Mouse (Mus musculus) ovary, postnatal 10 days (tissue): Measurements from ENCODE around the gene Ahsa1.
"Not testable (repeated sequence)": the region's sequence is repeated elsewhere in the genome, so short reads cannot be mapped to it uniquely, and the experiment has no call there.

Source experiments
- DNase-seq: peaks from one replicate; pipeline ENCODE4 v3.0.0; 2022; ENCODE audit warnings: low spot score

Gene Ahsa1

GRCm38 (mm10) chr12:87281766-87282165 is 15.5 kb downstream of the Ahsa1 start:
- no peak for DNase-seq

- DNase-seq, result no peak
These were observed 16.5 kb downstream of the Ahsa1 start for GRCm38 (mm10) chr12:87282743-87283142.

GRCm38 (mm10) chr12:87283706-87284105 is 17.4 kb downstream of the Ahsa1 start:
- no peak for DNase-seq

DNA sequence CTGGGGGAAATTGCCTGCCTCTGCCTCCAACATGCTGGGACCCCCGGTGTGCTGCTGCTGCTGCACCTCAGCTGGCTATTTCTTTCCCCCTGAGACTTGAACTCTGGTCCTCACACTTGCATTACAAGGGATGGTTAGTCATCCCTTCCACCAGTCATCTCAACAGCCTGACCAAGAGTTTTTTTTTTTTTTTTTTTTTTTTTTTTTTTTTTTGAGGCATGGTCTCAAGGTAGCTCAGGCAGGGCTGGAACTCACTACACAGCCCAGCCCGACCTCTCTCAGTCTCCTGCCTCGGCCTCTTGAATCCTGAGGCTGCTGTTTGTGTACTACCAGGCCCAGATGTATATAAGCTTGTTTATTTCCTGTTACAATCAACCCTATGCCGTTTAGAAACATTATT is 18.0 kb downstream of the Ahsa1 start:
- no peak for DNase-seq

- DNase-seq, result no peak
These were observed 18.4 kb downstream of the Ahsa1 start for GRCm38 (mm10) chr12:87284726-87285125.

- no peak for DNase-seq
These were observed 22.8 kb downstream of the Ahsa1 start for GRCm38 (mm10) chr12:87289100-87289499.

DNA sequence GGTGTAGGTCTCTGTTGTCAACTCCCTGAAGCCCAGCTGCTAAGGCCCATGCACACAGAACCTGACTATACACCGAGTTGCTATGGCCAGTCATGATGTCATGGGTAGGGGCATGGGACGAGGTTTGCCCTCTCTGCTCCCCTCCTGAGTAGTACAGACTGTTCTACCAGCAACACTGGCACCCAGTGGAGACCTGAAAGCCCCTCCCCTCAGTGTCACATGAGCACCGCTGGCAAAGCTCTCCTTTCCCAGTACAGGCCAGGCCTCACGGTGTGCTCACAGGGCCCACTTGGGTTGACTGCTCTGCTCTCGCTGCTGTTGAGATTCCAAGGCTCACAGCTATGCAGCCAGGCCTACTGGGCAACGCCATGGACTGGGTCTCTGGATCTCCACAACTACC is 27.7 kb downstream of the Ahsa1 start:
- no peak for DNase-seq

DNA sequence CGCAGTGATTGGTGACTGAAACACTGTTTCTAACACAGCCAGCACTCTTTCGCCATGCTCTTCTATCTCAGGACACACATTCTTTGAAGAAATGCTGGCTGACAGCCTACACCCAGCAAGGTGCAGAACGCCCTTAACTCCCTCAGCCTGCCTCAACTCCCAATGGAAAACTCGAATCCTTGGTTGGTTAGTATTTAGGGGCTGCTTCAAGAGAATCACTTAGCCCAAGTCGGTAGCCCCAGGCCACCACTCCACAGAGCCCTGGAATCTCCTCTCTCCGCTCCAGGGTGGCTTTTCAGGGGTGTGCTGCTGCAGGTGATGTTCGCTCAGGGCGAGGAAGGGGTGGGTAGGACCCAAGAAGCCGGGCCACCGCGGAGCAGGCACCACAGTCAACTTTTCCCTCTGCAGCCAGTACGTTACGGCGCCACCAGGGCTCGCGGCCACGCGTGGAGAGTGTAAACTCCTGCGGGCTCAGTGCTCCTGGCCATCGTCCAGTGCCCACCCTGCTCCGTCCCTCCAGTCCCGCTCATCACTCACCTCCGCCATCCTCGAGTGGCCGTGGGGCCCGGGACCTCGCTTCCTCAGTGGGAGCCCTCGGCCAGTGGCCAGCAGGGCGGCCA is 32.9 kb downstream of the Ahsa1 start:
- no peak for DNase-seq

DNA sequence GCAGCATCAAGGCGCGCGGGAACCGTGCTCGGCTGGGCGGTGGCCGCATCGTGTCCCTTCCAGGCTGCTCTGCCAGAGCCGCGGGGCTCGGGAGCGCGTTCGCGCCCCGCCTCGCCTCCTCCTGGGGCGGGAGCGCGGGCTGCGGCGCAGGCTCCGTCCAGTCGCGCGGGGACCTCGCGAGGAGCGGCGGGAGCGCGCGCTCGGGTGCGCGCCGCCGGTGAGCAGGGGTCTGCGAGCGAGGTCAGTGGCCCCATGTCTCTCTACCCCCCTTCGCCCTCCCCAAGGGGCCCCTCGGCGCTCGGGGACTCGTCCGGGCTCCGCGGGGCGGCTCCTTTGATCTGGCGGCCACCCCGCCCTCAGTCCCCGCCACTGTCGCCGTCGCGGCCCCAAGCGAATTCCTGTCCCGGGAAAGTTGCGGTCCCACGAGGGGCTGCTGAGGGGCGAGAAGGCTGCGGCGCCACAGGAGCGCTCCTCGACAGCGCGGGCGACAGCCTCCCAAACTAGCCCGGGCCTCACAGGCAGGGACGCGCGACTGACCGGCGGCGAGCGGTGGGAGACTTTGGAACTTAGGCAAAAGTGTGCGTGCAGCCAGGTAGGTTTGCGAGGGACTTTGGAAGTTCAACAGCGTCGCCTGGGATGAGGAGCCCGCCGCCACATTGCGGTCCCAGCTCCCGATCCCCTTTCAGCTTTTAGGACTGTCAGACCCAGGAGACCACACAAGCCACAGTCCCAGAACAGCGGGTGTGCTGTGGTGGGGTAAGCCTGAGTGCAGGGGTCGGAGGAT is 33.6 kb downstream of the Ahsa1 start, which contains the start of gene Ism2:
Gene Ism2 (minus strand): TSS at position 49 of the 784 bp plus-strand sequence.
- DNase-seq, result peak; percentile 16

DNA sequence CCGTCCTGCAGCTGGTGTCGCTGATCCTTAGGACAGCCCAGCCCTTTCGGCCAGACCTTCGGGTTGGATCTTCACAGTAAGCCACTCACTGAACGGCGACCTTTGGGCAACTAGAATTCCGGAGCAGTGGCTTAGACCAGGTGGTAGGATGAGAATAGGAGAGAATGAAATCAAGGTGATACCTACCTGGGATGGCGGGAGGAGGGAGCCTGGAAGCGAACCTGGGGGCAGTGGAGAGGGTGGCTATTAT is 34.1 kb downstream of the Ahsa1 start:
- DNase-seq, result no peak

DNA sequence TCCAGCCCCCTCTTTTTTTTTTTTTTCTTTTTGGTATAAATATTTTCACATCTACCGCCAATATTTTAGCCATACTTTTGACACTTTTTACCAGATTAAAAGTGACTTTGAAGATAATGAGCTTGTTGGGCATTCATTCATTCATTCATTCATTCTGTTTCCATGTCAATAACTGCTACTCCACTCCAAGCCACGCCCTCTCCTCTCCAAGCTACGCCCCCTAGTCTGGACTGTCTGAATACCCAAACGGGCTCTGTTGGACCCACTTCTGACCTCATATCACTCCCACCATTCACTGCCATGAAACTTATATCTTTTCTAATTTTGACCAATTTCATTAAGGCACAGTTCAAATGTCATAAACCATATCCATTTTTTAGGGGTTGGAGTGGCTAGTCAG is 34.9 kb downstream of the Ahsa1 start:
- no peak for DNase-seq

DNA sequence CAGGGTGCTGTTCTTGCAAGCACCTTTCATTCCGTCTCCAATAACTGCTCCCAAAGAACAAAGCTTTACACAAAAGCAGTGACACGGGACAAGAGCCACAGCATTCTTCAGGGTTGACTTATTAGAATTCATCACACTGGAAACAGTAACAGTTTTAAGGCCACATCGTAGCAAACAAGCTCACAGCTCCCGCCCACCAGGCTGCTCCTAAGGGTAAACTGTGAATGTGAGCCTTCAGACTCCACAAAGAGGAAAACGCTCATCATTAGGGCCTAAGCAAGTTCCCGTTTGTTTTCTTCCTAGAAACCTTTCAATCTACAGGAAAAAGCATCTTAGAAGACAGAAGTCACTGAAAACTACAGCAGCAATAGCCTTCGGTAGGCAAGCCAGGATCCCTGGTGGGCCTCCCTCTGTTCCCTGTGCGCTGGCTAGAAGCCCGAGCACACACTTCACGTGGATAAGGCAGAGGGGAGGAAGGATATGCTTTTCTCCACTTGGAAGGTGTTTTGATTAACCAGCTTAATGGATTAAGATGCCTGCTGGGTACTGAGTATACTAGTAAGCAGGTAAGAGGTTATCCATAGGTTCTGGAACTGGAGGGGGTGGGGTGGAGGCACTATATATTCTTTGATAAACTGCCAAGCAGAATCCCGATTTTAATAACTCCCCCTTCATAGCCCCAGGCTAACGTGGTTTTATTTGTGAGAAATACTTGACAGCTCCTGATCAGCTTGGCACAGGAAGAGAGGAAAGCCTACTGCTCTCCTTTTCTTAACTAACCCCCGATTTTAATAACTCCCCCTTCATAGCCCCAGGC is 39.7 kb downstream of the Ahsa1 start:
- no peak for DNase-seq

DNA sequence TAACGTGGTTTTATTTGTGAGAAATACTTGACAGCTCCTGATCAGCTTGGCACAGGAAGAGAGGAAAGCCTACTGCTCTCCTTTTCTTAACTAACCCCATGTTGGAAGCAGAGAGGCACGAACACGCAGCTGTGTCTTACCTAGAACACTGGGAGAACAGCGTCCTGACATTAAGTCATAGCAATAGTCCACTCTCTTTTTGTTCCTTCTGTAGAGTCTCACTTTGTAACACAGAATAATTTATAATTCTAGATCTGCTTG is 40.2 kb downstream of the Ahsa1 start:
- DNase-seq, result not testable (repeated sequence)

DNA sequence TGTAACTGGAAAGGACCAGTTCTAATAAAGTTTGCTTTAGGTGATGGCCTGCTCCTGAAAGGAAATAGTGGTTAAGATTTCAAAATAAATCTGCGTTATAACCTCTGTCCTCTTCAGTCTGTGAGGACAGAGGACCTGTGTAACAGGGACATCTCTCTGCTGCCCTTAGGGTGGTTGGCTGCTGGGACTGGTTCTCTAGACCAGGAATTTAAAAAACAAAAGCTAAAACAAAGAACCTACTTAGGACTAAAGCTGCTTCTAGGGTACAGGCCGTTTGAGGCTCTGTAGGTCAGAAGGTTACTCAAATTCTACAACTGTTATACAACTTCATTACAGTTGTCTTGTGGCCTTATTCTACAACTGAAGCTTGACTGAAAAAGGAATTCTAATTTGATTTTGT is 46.8 kb downstream of the Ahsa1 start:
- DNase-seq, result no peak

DNA sequence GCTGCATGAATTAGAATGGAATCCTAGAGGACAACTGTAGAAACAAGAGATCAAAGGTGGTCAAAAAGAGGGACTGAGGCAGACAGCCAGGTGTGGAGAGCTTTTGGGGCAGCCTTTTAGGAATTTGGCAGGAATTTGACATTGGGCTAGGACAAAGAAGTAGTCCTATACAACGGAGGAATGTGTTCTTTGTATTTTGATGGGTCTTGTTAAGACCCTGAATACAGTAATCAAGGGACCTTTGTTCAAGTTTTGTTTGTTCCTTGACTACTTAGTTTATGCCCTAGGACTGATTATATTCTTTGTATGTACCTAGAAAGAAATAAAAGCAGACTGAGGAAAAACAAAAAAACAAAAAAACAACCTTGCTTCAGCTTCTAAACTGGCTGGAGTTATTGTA is 51.7 kb downstream of the Ahsa1 start:
- DNase-seq, result no peak

- DNase-seq, result no peak
These were observed 53.0 kb downstream of the Ahsa1 start for GRCm38 (mm10) chr12:87319229-87319628.
